Mouse (Mus musculus): ENCODE data around the gene Gm45753.

DNA sequence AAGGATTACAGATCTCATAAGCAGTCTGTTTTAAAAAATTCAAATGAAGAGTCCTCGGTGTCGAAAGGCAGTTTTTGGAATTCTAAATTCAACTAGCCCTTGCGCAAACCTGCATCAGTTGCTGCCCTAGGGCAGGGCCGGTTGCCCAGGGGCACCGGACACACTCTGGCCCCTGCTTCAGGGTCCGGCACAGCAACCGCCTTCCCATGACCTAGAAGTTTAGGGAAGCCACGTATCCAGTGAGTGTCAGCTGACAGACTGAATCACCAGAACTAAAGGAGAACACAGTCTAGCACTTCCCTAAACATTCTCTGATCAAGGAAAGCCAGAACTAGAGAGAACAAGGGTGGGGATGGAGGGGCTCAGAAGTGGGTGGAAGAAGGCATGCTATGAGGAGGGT, 25.2 kb upstream of the Gm45753 start:
- TF ChIP-seq GATA1 (IDR thresholded peaks at IDR 0.05; ENCODE audit: borderline replicate concordance, low read length) (no peak), FLI1 (IDR thresholded peaks at IDR 0.05; ENCODE audit: low read length) (no peak)

Measured in megakaryocyte, embryonic 14.5 days (primary cell).